Mouse (Mus musculus) lung, adult 2 months (tissue): ENCODE data around the gene Jakmip3. TPM values are rescaled to one million over a fixed set of nuclear protein-coding genes. Genes with fewer than 3 reads are reported as not detected.

ENCODE experiments used
- DNase-seq: peaks from one replicate; pipeline ENCODE4 v3.0.0; 2022
- H3K4me1 ChIP-seq: fragments of 200-500 bp; 2 replicates; pipeline ENCODE4 v1.6.1; 2011; ENCODE audit warnings: low read length; ENCODE audit not compliant: control insufficient read depth, insufficient read depth
- H3K4me3 ChIP-seq: fragments of 200-500 bp; replicated peaks from 2 replicates; pipeline ENCODE3; 2011; ENCODE audit warnings: low read depth, mild to moderate bottlenecking, control low read depth, low read length; ENCODE audit errors: extremely low read depth
- CTCF ChIP-seq: fragments of 200-500 bp; IDR thresholded peaks from 2 replicates; pipeline ENCODE4 v1.5.1; 2011; ENCODE audit warnings: mild to moderate bottlenecking, low read length, control low read depth; ENCODE audit not compliant: insufficient read depth
- POLR2A ChIP-seq: fragments of 200-500 bp; IDR thresholded peaks from 2 replicates; pipeline ENCODE4 v1.6.1; 2011; ENCODE audit warnings: low read depth, mild to moderate bottlenecking, control low read depth, low read length, borderline replicate concordance; ENCODE audit errors: extremely low read depth
- WGBS: fragments of 180-500 bp; shearing (Covaris S2); methylation state at CpG from one replicate; pipeline ENCODE4 v1.1.7; 2018; 5-methylcytosine and 5-hydroxymethylcytosine counted together
- polyA plus RNA-seq: library from polyadenylated mRNA; depleted of rRNA; stranded (reverse); fragments of >200 nt; gene quantifications from 2 replicates; pipeline ENCODE4 v1.2.3, GENCODE M21; 2012; rRNA removed

Gene Jakmip3
- polyA plus RNA-seq, 1 experiment, result not detected

GRCm38 (mm10) chr7:139131538-139131937 is 191.0 kb downstream of the Jakmip3 start:
- no peak for DNase-seq
- TF ChIP-seq CTCF (no peak), POLR2A (no peak)

DNA sequence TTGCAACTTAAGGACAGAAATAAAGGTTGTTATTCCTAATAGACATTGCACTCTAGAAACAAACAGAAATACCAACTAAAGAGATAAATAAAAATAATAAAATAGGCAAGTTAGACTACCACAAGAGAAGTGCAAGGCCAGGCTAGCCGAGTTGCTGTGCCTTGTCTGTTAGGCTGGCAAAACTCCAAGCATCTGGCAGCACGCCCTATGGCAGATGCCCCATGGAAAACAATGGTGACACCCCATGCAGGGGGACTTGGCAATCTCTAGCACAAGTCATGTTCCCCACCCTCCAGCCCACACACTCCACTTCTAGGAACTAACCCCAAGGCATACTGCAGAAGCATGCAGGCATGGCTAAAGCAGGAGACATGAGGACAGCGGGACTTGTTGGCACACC is 192.9 kb downstream of the Jakmip3 start:
- 52% methylated on average over 3 of the region's 3 CpGs for WGBS
- no peaks in the 10 kb centered on the region for H3K4me1 ChIP-seq
- TF ChIP-seq POLR2A (no peak), CTCF (no peak)
- no peak overlapping the region for H3K4me3 ChIP-seq
- no peak for DNase-seq

More at GRCm38 (mm10) chr7:139131538-139131937, 191.0 kb downstream of the Jakmip3 start:
- H3K4me3 ChIP-seq, result no peak overlapping the region
- WGBS, result 55% methylated on average over 8 of the region's 8 CpGs
- H3K4me1 ChIP-seq, result no peaks in the 10 kb centered on the region

Other genes with a start within 250 kb of the Jakmip3 start
- 15.3 and 19.3 TPM in 2 replicates for gene Ppp2r2d, start 94.7 kb upstream of the Jakmip3 start, polyA plus RNA-seq
- gene Mapk1ip1, start 94.5 kb upstream of the Jakmip3 start, polyA plus RNA-seq, result 50.6 and 51.8 TPM in 2 replicates
- gene Bnip3, start 31.2 kb upstream of the Jakmip3 start, polyA plus RNA-seq, result 20.1 and 21.5 TPM in 2 replicates
- 0.38 and 0.40 TPM in 2 replicates for gene Dpysl4, start 145.3 kb downstream of the Jakmip3 start, polyA plus RNA-seq